Mouse (Mus musculus) kidney, adult 2 months (tissue): Measurements from ENCODE around the gene Intu. TPM values are rescaled to one million over a fixed set of nuclear protein-coding genes. Genes with fewer than 3 reads are reported as not detected.

Experiments used
- DNase-seq: peaks from one replicate; pipeline ENCODE4 v3.0.0; 2021
- H3K27ac ChIP-seq: fragments of 200-500 bp; 2 replicates; pipeline ENCODE4 v1.5.1; 2012; ENCODE audit warnings: low read depth, low read length, control low read depth, inconsistent platforms; ENCODE audit not compliant: insufficient read depth
- H3K27me3 ChIP-seq: fragments of 200-500 bp; replicated peaks from 2 replicates; pipeline ENCODE4 v1.6.1; 2012; ENCODE audit warnings: mild to moderate bottlenecking, moderate library complexity, low read length, inconsistent platforms; ENCODE audit not compliant: control insufficient read depth, insufficient read depth
- H3K36me3 ChIP-seq: fragments of 200-500 bp; 2 replicates; pipeline ENCODE4 v1.6.1; 2012; ENCODE audit warnings: mild to moderate bottlenecking, moderate library complexity, low read length, inconsistent platforms; ENCODE audit not compliant: control insufficient read depth, insufficient read depth
- H3K4me1 ChIP-seq: fragments of 200-500 bp; 2 replicates; pipeline ENCODE4 v1.6.1; 2011; ENCODE audit warnings: low read length; ENCODE audit not compliant: control insufficient read depth, insufficient read depth
- H3K4me3 ChIP-seq: fragments of 200-500 bp; 2 replicates; pipeline ENCODE4 v1.5.1; 2011; ENCODE audit warnings: mild to moderate bottlenecking, low read depth, low read length, control low read depth; ENCODE audit not compliant: insufficient read depth
- CTCF ChIP-seq: fragments of 200-500 bp; conservative IDR thresholded peaks from 2 replicates; pipeline ENCODE4 v1.5.1; 2011; ENCODE audit warnings: low read depth, mild to moderate bottlenecking, control low read depth, low read length, moderate library complexity, mixed read lengths; ENCODE audit not compliant: insufficient read depth, insufficient read length
- POLR2A ChIP-seq: fragments of 200-500 bp; IDR thresholded peaks from one replicate; pipeline ENCODE4 v1.6.1; 2011; ENCODE audit warnings: low read depth, low read length, control low read depth
- WGBS: fragments of 180-500 bp; shearing (Covaris S2); methylation state at CpG from one replicate; pipeline ENCODE4 v1.1.7; 2018; 5-methylcytosine and 5-hydroxymethylcytosine counted together
- polyA plus RNA-seq: library from polyadenylated mRNA; depleted of rRNA; stranded (reverse); fragments of >200 nt; gene quantifications from 2 replicates; pipeline ENCODE4 v1.2.3, GENCODE M21; 2012

Gene Intu
- polyA plus RNA-seq, 1 experiment = 4.0 TPM

GRCm38 (mm10) chr3:40505451-40506014, 25.6 kb upstream of the Intu start:
- WGBS = 95% methylated on average over 14 of the region's 14 CpGs

DNA sequence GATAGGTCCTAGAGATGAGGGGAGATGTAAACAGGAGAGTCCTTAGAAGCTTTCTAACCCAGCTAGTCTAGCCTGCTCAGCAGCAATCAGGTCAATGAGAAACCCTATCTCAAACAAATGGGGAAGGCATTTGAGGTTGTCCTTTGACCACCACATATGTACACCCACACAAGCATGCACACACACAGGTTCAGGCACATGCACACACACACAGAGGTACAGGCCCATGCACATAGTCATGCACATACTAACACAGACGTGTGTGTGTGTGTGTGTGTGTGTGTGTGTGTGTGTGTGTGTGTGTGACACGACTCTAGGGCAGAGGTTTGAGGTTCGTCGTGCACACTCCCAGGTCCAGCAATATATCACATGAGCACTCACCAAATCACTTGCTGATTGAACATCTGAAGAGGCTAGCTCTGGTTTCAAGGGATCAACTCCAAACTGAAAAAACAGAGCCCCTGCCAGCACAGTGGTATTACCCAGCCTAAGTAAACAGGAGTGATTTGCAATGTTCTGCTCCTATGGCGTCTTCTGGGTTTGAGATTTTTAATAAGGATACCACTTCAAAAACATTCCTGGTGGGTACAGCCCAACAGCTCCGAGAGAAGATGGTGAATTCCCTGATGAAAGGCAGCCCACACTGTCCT, 22.0 kb upstream of the Intu start:
- no peak for TF ChIP-seq CTCF
- TF ChIP-seq POLR2A = no peak
- WGBS = 51% methylated on average over 6 of the region's 6 CpGs
- H3K27ac ChIP-seq = no peak overlapping the region
- H3K27me3 ChIP-seq = no peaks in the 10 kb centered on the region
- H3K4me1 ChIP-seq = no peaks in the 10 kb centered on the region
- no peaks in the 10 kb centered on the region for H3K36me3 ChIP-seq
- no peak overlapping the region for H3K4me3 ChIP-seq
- DNase-seq = no peak

More at GRCm38 (mm10) chr3:40505451-40506014, 25.6 kb upstream of the Intu start:
- Histone ChIP-seq H3K27me3 (no peaks in the 10 kb centered on the region), H3K4me1 (no peaks in the 10 kb centered on the region), H3K27ac (no peak overlapping the region), H3K36me3 (no peaks in the 10 kb centered on the region), H3K4me3 (no peak overlapping the region)
- DNase-seq = no peak
- no peak for TF ChIP-seq POLR2A
- TF ChIP-seq CTCF = no peak

DNA sequence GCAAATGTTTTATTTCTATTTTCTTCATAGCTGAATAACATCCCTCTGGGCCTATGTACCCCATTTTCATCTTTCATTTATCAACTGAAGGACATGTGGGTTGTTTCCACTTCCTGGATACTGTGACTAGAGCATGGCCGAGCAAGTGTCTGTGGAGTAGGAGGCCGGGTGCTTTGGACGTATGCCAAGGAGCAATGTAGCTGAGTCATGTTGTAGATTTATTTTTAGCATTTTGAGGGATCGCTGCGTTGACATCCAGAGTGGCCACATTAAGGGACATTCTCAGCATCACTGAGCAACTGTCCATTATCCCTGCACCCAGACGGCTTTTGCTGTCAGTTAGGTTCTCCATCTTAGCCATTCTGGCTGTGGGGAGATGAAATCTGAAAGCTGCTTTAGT, 20.5 kb upstream of the Intu start:
- Histone ChIP-seq H3K27me3 (no peaks in the 10 kb centered on the region), H3K27ac (no peak overlapping the region), H3K4me3 (no peak overlapping the region), H3K4me1 (no peaks in the 10 kb centered on the region), H3K36me3 (no peaks in the 10 kb centered on the region)
- TF ChIP-seq CTCF = no peak
- TF ChIP-seq POLR2A = no peak
- DNase-seq = peak; percentile 14
- WGBS = 21% methylated on average over 6 of the region's 6 CpGs

DNA sequence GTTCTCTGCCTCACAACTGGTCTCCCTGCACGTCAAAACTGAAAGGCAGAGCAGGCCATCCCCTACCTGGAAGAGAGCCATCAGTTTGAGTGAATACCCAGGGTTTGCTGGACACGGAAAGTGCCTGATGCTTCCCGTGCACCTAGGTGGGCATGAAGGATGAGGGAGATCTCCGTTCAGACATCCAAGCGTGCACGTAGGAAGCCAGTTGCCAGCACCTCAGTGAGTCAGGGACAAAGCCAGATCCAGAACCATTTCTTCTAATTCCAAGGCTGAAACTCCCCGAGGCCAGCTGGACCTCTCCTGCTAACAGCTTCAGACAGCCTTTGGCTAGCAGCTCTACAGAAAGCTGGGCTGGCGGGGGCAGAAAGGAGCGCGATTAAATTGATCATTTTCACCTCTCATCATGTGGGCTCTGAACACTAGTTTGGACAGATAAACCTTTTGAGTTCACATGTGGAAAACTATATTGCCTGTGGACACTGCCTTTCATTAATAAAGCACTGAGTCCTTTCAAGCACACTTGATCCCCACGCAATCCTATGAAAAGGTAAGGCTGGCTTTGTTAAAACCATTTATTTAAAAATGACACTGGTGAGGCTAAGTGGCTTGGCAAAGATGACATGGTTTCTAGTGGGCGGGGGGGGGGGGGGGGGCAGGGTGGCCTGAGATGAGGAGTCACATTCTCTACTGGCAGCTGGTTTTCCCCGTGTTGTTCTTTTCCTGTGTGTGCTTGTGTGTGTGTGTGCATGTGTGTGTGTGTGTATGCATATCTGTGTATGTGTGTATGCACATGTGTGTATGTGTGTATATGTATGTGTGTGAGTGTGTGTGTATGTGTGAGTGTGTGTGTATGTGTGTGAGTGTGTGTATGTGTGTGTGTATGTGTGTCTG, 17.9 kb upstream of the Intu start:
- TF ChIP-seq POLR2A (no peak), CTCF (no peak)

DNA sequence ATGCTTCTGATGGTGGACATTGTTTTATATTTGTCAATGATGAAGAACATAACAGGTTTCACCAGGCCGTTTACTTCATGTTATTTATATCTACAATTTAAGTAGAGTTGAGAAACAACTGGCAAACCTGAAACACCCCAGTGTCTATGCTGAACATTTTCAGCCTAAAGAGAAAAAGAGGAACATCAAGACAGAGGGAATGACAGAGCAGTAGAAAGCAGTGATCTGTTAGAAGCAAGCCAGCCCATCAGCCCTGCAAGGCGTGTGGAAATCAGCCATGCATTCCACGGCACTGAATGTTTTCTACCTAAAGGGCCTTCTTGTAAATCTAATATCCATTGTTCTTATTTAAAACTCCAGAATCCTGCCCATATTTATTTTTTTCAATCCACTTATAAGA, 12.8 kb upstream of the Intu start:
- Histone ChIP-seq H3K27me3 (no peaks in the 10 kb centered on the region), H3K4me3 (no peak overlapping the region), H3K36me3 (no peaks in the 10 kb centered on the region), H3K4me1 (no peaks in the 10 kb centered on the region), H3K27ac (no peak overlapping the region)
- TF ChIP-seq CTCF = no peak
- TF ChIP-seq POLR2A = no peak
- DNase-seq = no peak
- WGBS = 77% methylated on average over 3 of the region's 3 CpGs

More for the DNA sequence above, 17.9 kb upstream of the Intu start:
- 87% methylated on average over 13 of the region's 13 CpGs for WGBS
- H3K4me1 ChIP-seq = no peaks in the 10 kb centered on the region
- no peak overlapping the region for H3K27ac ChIP-seq
- no peak for DNase-seq
- H3K4me3 ChIP-seq = no peak overlapping the region
- no peaks in the 10 kb centered on the region for H3K27me3 ChIP-seq
- H3K36me3 ChIP-seq = no peaks in the 10 kb centered on the region

DNA sequence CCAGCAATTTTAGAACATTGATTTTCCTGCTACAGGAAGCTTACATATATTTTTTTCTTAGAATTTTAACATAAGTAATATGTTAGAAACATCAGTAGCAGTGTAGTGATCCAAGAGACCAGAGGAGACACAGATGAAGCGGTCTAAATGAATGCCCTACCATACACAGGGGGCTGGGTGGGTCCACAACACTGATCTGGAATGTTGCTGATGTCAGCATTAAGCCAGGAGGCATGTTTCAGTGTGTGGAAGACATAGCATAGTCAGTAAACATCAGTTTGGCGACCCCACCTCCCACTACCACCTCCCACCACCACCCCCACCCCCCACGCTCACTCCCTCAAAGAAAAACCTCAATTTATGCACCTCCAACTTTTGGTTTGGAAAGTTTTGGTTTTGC, 11.5 kb upstream of the Intu start:
- Histone ChIP-seq H3K4me1 (no peaks in the 10 kb centered on the region), H3K36me3 (no peaks in the 10 kb centered on the region), H3K4me3 (no peak overlapping the region), H3K27ac (no peak overlapping the region), H3K27me3 (no peaks in the 10 kb centered on the region)
- WGBS = 80% methylated on average over 3 of the region's 3 CpGs
- TF ChIP-seq POLR2A = no peak
- no peak for TF ChIP-seq CTCF
- no peak for DNase-seq

- H3K4me3 ChIP-seq = no peak overlapping the region
- WGBS = 94% methylated on average over 3 of the region's 3 CpGs
- DNase-seq = no peak
- H3K36me3 ChIP-seq = no peaks in the 10 kb centered on the region
- no peak overlapping the region for H3K27ac ChIP-seq
- H3K4me1 ChIP-seq = no peaks in the 10 kb centered on the region
- TF ChIP-seq CTCF (no peak), POLR2A (no peak)
- no peaks in the 10 kb centered on the region for H3K27me3 ChIP-seq
Measured at GRCm38 (mm10) chr3:40520567-40520966, 10.5 kb upstream of the Intu start.
